Mouse (Mus musculus) neural tube, embryonic 12.5 days (tissue): ENCODE data around the gene Casq2. TPM values are rescaled to one million over a fixed set of nuclear protein-coding genes. Genes with fewer than 3 reads are reported as not detected.

Experiments
- ATAC-seq: fragments of 200-750 bp; cut with Nextera tagmentation; 2 replicates; pipeline ENCODE4 v1.8.0; 2017; ENCODE audit warnings: low read depth, mild to moderate bottlenecking, moderate TSS enrichment, moderate library complexity; ENCODE audit not compliant: low FRiP score
- H3K27ac ChIP-seq: fragments of 300-500 bp; sonication (generic); 2 replicates; pipeline ENCODE4 v1.5.1; 2016
- H3K27me3 ChIP-seq: fragments of 300-500 bp; sonication (generic); replicated peaks from 2 replicates; pipeline ENCODE4 v1.6.1; 2016; ENCODE audit warnings: mild to moderate bottlenecking
- H3K36me3 ChIP-seq: fragments of 300-500 bp; sonication (generic); 2 replicates; pipeline ENCODE4 v1.6.1; 2016; ENCODE audit warnings: mild to moderate bottlenecking
- H3K4me1 ChIP-seq: fragments of 300-500 bp; sonication (generic); 2 replicates; pipeline ENCODE4 v1.6.1; 2016
- H3K4me2 ChIP-seq: fragments of 300-500 bp; sonication (generic); replicated peaks from 2 replicates; pipeline ENCODE4 v1.6.1; 2016; ENCODE audit warnings: mild to moderate bottlenecking
- H3K4me3 ChIP-seq: fragments of 300-500 bp; sonication (generic); 2 replicates; pipeline ENCODE4 v1.5.1; 2016
- H3K9ac ChIP-seq: fragments of 300-500 bp; sonication (generic); 2 replicates; pipeline ENCODE4 v1.6.1; 2016; ENCODE audit warnings: mild to moderate bottlenecking
- H3K9me3 ChIP-seq: fragments of 300-500 bp; sonication (generic); 2 replicates; pipeline ENCODE4 v1.6.1; 2016; ENCODE audit warnings: mild to moderate bottlenecking
- WGBS: fragments of 180-500 bp; shearing (Covaris S2); methylation state at CpG from one replicate; pipeline ENCODE4 v1.1.7; 2016; 5-methylcytosine and 5-hydroxymethylcytosine counted together
- polyA plus RNA-seq: library from polyadenylated mRNA; unstranded; fragments of >200 nt; fragmentation: Nextera tagmentation; extraction: Ambion mirVana; gene quantifications from 2 replicates; pipeline ENCODE4 v1.2.1, GENCODE M21; 2016

The Casq2 gene
- 4.3 and 5.8 TPM in 2 replicates for polyA plus RNA-seq

GRCm38 (mm10) chr3:102086283-102086682, at the start of gene Casq2:
Casq2 (plus strand) TSS chr3:102086415.
- WGBS, result 81% methylated on average over 4 of the region's 4 CpGs
- H3K4me3 ChIP-seq, result no peak within 1 kb of the TSS
- peaks cover 10% of the 10 kb centered on the region; the same call in 1 of the 2 replicates for H3K27me3 ChIP-seq
- H3K4me2 ChIP-seq, result 0 out of 2 replicates have a peak within 1 kb of the TSS, but pooled peaks have one; percentile 14
- H3K4me1 ChIP-seq, result no peaks in the 10 kb centered on the region
- ATAC-seq, result no peak
- no peak within 1 kb of the TSS for H3K9ac ChIP-seq
- no peaks in the 10 kb centered on the region for H3K9me3 ChIP-seq
- H3K27ac ChIP-seq, result no peak within 1 kb of the TSS
- H3K36me3 ChIP-seq, result no peaks in the 10 kb centered on the region

GRCm38 (mm10) chr3:102037806-102038205, 48.4 kb upstream of the Casq2 start:
- Histone ChIP-seq H3K9ac (no peak overlapping the region), H3K4me1 (no peaks in the 10 kb centered on the region), H3K36me3 (no peaks in the 10 kb centered on the region), H3K4me2 (no peak overlapping the region), H3K27me3 (no peaks in the 10 kb centered on the region), H3K27ac (no peak overlapping the region), H3K9me3 (no peaks in the 10 kb centered on the region; the same call in 1 of the 2 replicates), H3K4me3 (no peak overlapping the region)
- ATAC-seq, result no peak
- 83% methylated on average over 5 of the region's 5 CpGs for WGBS

GRCm38 (mm10) chr3:102038608-102039007, 47.6 kb upstream of the Casq2 start:
- Histone ChIP-seq H3K4me2 (no peak overlapping the region), H3K9me3 (no peaks in the 10 kb centered on the region; the same call in 1 of the 2 replicates), H3K27me3 (no peaks in the 10 kb centered on the region), H3K4me3 (no peak overlapping the region), H3K9ac (no peak overlapping the region), H3K4me1 (no peaks in the 10 kb centered on the region), H3K36me3 (no peaks in the 10 kb centered on the region), H3K27ac (no peak overlapping the region)
- no peak for ATAC-seq
- 72% methylated on average over 6 of the region's 6 CpGs for WGBS

GRCm38 (mm10) chr3:102041632-102042031, 44.6 kb upstream of the Casq2 start:
- Histone ChIP-seq H3K27ac (no peak overlapping the region), H3K36me3 (no peaks in the 10 kb centered on the region), H3K9ac (no peak overlapping the region), H3K4me2 (no peak overlapping the region), H3K9me3 (no peaks in the 10 kb centered on the region; the same call in 1 of the 2 replicates), H3K4me1 (no peaks in the 10 kb centered on the region), H3K4me3 (no peak overlapping the region), H3K27me3 (no peaks in the 10 kb centered on the region)
- no peak for ATAC-seq
- 90% methylated on average over 4 of the region's 4 CpGs for WGBS

GRCm38 (mm10) chr3:102045071-102045470, 41.1 kb upstream of the Casq2 start:
- Histone ChIP-seq H3K9me3 (no peaks in the 10 kb centered on the region), H3K9ac (no peak overlapping the region), H3K4me3 (no peak overlapping the region), H3K27ac (no peak overlapping the region), H3K27me3 (no peaks in the 10 kb centered on the region), H3K4me2 (no peak overlapping the region), H3K36me3 (no peaks in the 10 kb centered on the region), H3K4me1 (no peaks in the 10 kb centered on the region)
- WGBS, result 46% methylated on average over 3 of the region's 3 CpGs
- ATAC-seq, result no peak

- no peak for ATAC-seq
- no peaks in the 10 kb centered on the region for H3K9me3 ChIP-seq
- H3K4me3 ChIP-seq, result no peak overlapping the region
- no peaks in the 10 kb centered on the region for H3K4me1 ChIP-seq
- H3K9ac ChIP-seq, result no peak overlapping the region
- 94% methylated on average over 2 of the region's 2 CpGs for WGBS
- no peak overlapping the region for H3K4me2 ChIP-seq
- no peaks in the 10 kb centered on the region for H3K27me3 ChIP-seq
- no peaks in the 10 kb centered on the region for H3K36me3 ChIP-seq
- no peak overlapping the region for H3K27ac ChIP-seq
These were observed 38.7 kb upstream of the Casq2 start for GRCm38 (mm10) chr3:102047532-102047931.

- H3K4me3 ChIP-seq, result no peak overlapping the region
- H3K9ac ChIP-seq, result no peak overlapping the region
- WGBS, result 36% methylated on average over 14 of the region's 14 CpGs
- H3K4me1 ChIP-seq, result peaks cover 9% of the 10 kb centered on the region; the same call in 1 of the 2 replicates
- no peak overlapping the region for H3K27ac ChIP-seq
- ATAC-seq, result peak; percentile 89
- no peaks in the 10 kb centered on the region for H3K36me3 ChIP-seq
- H3K27me3 ChIP-seq, result no peaks in the 10 kb centered on the region
- no peak overlapping the region for H3K4me2 ChIP-seq
- no peaks in the 10 kb centered on the region for H3K9me3 ChIP-seq
These were observed 36.8 kb upstream of the Casq2 start for GRCm38 (mm10) chr3:102049207-102050104.

- no peaks in the 10 kb centered on the region for H3K36me3 ChIP-seq
- no peak overlapping the region for H3K4me2 ChIP-seq
- 32% methylated on average over 3 of the region's 3 CpGs for WGBS
- H3K27me3 ChIP-seq, result no peaks in the 10 kb centered on the region
- H3K27ac ChIP-seq, result no peak overlapping the region
- peaks cover 9% of the 10 kb centered on the region; the same call in 1 of the 2 replicates for H3K4me1 ChIP-seq
- H3K9ac ChIP-seq, result no peak overlapping the region
- H3K4me3 ChIP-seq, result no peak overlapping the region
- no peaks in the 10 kb centered on the region for H3K9me3 ChIP-seq
- no peak for ATAC-seq
These were observed 34.2 kb upstream of the Casq2 start for GRCm38 (mm10) chr3:102052036-102052435.

- Histone ChIP-seq H3K4me3 (no peak overlapping the region), H3K4me2 (no peak overlapping the region), H3K27ac (no peak overlapping the region), H3K9ac (no peak overlapping the region), H3K36me3 (no peaks in the 10 kb centered on the region), H3K4me1 (peaks cover 13% of the 10 kb centered on the region; the same call in 1 of the 2 replicates), H3K9me3 (no peaks in the 10 kb centered on the region), H3K27me3 (no peaks in the 10 kb centered on the region)
- 39% methylated on average over 8 of the region's 8 CpGs for WGBS
- no peak for ATAC-seq
These were observed 32.9 kb upstream of the Casq2 start for GRCm38 (mm10) chr3:102053293-102053692.

- 7% methylated on average over 4 of the region's 4 CpGs for WGBS
- Histone ChIP-seq H3K4me1 (peaks cover 13% of the 10 kb centered on the region; the same call in 1 of the 2 replicates), H3K36me3 (no peaks in the 10 kb centered on the region), H3K9ac (no peak overlapping the region), H3K27me3 (no peaks in the 10 kb centered on the region), H3K4me3 (no peak overlapping the region), H3K9me3 (no peaks in the 10 kb centered on the region), H3K27ac (0 out of 2 replicates have a peak overlapping the region, but pooled peaks have one; percentile 32), H3K4me2 (no peak overlapping the region)
- ATAC-seq, result peak; percentile 35; the same call in 1 of the 2 replicates
These were observed 30.3 kb upstream of the Casq2 start for GRCm38 (mm10) chr3:102055878-102056277.

GRCm38 (mm10) chr3:102060065-102060464, 26.1 kb upstream of the Casq2 start:
- Histone ChIP-seq H3K4me3 (no peak overlapping the region), H3K4me2 (no peak overlapping the region), H3K9me3 (no peaks in the 10 kb centered on the region), H3K27ac (no peak overlapping the region), H3K36me3 (no peaks in the 10 kb centered on the region), H3K27me3 (no peaks in the 10 kb centered on the region), H3K9ac (no peak overlapping the region), H3K4me1 (peaks cover 10% of the 10 kb centered on the region; the same call in 1 of the 2 replicates)
- 78% methylated on average over 6 of the region's 6 CpGs for WGBS
- no peak for ATAC-seq

GRCm38 (mm10) chr3:102061923-102062670, 24.1 kb upstream of the Casq2 start:
- Histone ChIP-seq H3K4me2 (no peak overlapping the region), H3K4me3 (no peak overlapping the region), H3K9me3 (no peaks in the 10 kb centered on the region), H3K9ac (no peak overlapping the region), H3K4me1 (peaks cover 10% of the 10 kb centered on the region; the same call in 1 of the 2 replicates), H3K27ac (no peak overlapping the region), H3K27me3 (no peaks in the 10 kb centered on the region), H3K36me3 (no peaks in the 10 kb centered on the region)
- WGBS, result 47% methylated on average over 14 of the region's 14 CpGs
- ATAC-seq, result peak; percentile 80
